Mouse (Mus musculus): Measurements from ENCODE around the gene Ttc30a2.

The Ttc30a2 gene

GRCm38 (mm10) chr2:75977752-75978368 is at the start of gene Ttc30a2:
TSS of gene Ttc30a2 (minus strand) at chr2:75978170.
- DNase-seq (ENCODE audit: low spot score in 2 of 2): peak; percentile 59 to 61

GRCm38 (mm10) chr2:76016890-76017289 is 38.9 kb upstream of the Ttc30a2 start:
- no peak for DNase-seq (ENCODE audit: low spot score in 2 of 2)

DNA sequence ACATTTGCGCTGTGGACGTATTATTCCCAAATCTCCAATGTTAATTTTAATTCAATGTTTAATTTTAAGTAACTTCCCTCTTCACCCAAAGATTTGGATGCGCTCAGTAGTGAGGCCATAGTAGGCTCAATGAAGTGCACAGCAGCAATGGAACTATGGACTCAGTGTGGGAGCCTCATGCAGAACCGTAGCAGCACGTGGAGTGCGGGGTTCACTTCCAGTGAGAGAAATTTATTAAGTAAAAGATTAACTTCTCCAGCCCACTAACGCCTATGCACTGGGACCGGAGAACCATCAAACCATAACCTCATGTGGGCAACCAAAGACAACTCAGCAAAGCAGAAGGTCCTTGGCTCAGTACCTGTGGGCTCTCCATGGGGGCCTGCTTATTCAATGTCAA is 38.2 kb upstream of the Ttc30a2 start:
- no peak for DNase-seq (ENCODE audit: low spot score in 2 of 2)

GRCm38 (mm10) chr2:76015460-76015859 is 37.5 kb upstream of the Ttc30a2 start:
- DNase-seq (ENCODE audit: low spot score in 2 of 2): no peak

DNA sequence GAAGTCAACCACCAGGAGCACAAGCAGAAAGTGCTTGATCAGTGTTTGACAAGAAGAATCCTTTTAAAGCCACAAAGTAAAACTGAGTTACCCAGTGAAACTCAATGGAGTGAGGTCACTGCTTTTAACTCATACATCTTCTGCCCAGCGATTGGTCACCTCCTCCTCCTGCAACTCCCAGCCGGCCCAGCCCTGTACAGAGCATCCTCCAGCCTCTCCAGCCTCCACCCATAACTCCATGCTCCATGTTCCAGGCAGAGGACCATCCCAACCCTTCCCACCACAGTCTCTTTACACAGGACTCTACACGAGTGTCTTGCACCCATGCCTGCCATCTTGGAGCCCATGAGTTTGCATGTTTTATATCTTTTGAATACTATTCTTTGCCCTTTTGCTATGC is 36.7 kb upstream of the Ttc30a2 start:
- DNase-seq (ENCODE audit: low spot score in 2 of 2): no peak

DNA sequence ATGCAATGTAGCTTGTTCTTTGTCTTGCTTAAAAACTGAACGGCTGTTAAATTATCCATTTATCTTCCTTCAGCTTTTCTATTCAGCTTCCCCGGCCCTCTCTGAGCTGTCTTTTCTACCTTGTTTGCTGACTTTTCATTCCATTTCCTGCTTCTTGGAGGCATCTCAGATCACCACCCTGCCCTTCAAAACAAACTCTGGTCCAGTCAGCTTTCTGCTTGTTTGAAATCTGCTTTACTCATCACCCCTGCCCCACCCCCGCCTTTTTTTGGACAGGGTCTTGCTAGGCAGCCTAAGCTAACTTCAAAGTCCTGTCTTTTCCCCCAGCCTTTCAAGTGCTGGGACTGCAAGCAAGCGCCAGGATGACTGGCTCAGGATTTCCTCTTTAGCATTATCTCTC is 28.2 kb upstream of the Ttc30a2 start:
- DNase-seq (ENCODE audit: low spot score in 2 of 2): no peak

DNA sequence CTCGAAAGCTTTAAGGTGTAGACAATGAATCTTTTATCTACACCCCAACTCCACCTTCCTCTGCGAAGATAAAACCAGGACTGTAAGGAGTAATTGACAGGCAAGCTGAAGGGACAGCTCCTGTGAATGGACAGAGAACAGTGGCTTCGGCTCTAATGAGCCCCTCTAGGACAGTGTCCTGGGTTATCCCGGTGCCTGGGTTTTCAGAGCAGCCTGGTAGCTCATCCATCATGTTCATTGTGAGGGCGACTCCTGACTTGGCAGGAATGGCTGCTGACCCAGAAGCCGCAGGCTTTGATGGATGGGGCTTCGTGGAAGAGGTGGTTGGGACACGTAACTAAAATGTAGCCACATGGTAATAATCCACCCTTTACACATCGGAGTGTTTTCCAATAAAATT is 24.9 kb upstream of the Ttc30a2 start:
- DNase-seq (ENCODE audit: low spot score in 2 of 2): no peak

DNA sequence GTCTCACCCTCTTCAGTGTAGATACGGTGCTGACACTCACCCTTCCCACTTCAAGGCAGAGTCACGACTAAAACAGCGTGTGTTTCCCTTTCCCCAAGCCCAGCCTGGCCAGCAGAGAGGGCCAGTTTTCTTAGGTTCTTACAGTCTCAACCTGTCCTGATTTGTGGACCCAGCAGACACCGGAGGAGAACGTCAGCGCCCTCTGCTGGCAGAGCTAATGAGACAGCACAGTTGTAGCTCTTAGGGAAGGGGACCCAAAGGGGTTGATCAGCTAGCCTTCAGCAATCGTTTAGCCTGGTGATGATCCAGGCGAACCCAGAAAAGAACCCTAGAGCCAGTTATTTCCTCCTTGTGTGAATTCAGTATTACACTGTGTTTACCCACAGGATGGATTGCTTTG is 23.4 kb upstream of the Ttc30a2 start:
- DNase-seq (ENCODE audit: low spot score in 2 of 2): peak in 1 of 2 experiments; percentile 17

DNA sequence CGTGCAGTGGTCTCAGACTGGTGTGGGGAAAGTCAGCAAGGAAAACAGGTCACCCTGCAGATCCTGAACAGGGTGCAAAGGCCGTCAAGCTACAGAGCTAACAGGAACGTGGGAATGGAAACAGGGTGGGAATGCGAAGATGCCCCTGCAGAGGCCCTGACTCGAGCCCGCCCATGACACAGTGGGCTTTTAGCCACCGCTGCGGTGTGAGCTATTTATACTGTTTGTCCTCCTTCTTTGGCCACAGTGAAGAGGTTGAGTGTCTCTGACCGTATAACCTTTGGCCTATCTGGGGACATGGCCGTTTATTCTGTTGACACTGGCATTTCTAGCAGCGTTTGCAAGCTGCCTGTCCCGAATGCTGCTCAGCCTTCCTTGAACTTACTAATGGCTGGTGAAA is 21.7 kb upstream of the Ttc30a2 start:
- DNase-seq (ENCODE audit: low spot score in 2 of 2): peak in 1 of 2 experiments; percentile 9

GRCm38 (mm10) chr2:75998692-75999091 is 20.7 kb upstream of the Ttc30a2 start:
- no peak for DNase-seq (ENCODE audit: low spot score in 2 of 2)

- no peak for DNase-seq (ENCODE audit: low spot score in 2 of 2)
These were observed 19.8 kb upstream of the Ttc30a2 start for GRCm38 (mm10) chr2:75997726-75998125.

DNA sequence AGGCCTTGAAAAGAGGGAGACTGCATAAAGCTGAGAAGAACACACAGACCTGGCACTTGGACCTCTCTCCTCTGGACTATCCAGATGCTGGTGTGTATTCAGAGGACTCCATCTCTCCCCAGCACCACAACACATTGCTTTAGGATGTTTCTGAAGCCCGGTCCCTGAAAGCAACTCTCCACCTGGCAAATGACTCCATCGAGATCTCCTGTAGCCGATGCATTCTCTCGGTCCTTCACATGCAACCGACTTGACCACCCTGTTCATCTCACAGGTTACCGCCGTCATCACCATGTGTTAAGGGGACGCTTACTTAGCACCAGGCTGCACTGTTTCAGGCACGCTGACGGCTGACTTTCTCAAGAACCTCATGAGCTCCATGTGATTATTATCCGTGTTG is 16.9 kb upstream of the Ttc30a2 start:
- no peak for DNase-seq (ENCODE audit: low spot score in 2 of 2)

DNA sequence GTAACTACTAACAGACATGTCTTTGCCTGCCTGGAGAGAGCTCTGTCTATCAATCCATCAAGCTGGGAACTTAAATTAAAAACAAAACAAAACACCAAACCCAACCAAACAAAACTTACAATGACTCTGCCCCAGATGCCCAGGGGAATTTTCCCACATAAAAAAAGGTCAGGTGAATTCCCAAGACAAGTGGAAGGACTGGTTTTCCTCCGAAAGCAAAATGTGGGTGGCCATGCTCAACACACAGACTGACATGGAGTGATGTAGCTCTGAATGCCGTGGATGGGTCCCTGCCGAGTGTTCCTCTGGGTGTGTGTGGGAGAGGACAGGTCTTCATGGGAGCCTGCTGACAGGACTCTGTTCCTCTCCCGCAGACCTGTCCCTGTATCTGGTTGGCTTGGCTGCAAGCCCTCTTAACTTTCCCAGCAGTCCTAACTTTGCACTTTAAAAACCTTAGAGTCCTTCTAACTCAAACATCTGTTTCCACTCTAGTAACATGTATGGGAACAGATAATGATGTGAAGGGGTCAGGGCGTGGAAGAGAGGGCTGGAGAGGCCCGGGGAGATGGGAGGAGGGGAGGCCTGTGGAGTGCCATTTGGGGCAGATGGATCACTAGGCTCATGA is 13.7 kb upstream of the Ttc30a2 start:
- no peak for DNase-seq (ENCODE audit: low spot score in 2 of 2)

GRCm38 (mm10) chr2:75990885-75991539 is 13.0 kb upstream of the Ttc30a2 start:
- peak; percentile 44 to 54 for DNase-seq (ENCODE audit: low spot score in 2 of 2)

DNA sequence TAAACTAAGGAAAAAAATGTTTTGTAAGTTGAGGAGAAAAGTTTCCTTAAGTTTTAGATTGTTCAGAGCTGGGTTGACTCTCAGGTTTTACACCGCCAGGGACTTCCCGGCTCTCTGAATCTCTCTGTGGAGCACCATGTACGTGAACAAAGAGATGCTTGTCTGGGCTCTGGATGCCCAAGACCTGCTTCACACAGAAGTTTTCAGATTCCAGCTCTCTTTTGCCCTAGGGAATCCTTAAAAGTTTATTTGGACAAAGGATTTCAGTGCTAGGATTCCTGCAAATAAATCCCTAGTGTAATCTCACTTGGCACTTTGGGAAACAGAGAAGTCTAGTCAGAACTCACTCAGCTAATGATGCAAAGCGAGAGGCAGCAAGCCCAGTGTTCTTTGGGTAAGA is 11.7 kb upstream of the Ttc30a2 start:
- DNase-seq (ENCODE audit: low spot score in 2 of 2): no peak

DNA sequence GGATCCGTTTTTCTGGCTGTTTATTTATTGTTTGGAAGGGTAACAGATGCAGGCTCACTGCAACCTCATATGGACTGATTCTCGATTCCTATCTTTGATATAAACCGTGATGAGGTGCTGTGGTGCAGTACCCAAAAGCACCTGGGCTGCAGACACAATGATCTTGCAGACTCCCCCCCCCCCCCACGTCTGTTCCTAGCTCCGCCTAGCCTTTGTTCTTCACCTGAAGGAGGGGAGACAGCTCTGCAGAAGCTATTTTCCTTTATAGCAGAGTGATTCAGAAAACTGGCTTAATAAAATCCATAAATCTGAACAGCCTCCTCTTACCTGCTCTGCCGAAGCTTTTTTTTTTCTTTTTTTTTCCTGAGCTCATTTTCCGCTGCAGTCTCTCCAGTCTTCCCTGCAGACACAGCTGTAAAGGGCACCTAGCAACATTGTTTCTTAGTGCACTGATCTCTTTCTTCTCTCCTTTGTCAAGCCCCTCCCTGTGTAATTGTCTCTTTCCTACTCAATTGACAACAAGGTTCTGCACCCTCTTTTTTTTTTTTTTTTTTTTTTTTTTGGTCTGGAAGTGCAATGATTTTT is 10.9 kb upstream of the Ttc30a2 start:
- no peak for DNase-seq (ENCODE audit: low spot score in 2 of 2)

DNA sequence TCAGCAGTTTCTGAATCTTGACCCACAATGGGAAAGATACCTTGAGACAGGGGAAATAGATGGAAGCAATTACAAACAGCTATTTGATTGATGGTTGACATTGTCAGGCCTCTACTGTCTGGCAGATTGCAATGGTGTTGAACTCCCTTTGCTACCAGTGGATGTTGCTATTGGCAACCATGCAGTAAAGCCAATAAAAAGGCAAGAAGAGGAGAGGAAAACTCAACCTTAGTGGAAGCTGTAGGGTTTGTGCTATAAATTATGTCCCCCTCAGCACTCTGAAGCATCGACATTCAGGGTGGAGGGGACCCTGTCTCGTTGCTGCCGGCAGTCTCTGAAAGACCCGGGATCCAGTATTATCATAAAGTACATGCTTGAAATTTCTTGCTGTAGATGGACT is 10.4 kb upstream of the Ttc30a2 start:
- DNase-seq (ENCODE audit: low spot score in 2 of 2): no peak

DNA sequence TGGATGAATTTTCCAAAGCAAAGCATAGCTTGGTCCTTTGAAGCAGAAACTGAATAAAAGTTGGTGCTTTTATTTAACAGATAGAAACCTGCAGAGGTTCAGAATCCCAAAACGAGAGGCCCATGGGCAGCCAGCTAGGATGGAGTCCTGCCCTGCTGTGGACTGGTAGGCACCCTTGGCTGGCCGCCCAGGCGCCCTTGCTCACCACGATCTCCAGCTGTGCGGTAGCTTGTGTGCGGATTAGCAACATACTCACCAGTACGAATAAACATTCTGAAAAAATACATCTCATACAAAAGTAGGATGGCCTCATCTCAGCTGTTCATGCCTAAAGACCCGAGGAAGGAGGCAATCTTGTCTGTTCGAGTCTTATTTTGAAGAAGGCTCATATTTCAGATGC is 9.8 kb upstream of the Ttc30a2 start:
- no peak for DNase-seq (ENCODE audit: low spot score in 2 of 2)

- peak; percentile 27 to 44 for DNase-seq (ENCODE audit: low spot score in 2 of 2)
These were observed 7.2 kb upstream of the Ttc30a2 start for GRCm38 (mm10) chr2:75985124-75985523.

DNA sequence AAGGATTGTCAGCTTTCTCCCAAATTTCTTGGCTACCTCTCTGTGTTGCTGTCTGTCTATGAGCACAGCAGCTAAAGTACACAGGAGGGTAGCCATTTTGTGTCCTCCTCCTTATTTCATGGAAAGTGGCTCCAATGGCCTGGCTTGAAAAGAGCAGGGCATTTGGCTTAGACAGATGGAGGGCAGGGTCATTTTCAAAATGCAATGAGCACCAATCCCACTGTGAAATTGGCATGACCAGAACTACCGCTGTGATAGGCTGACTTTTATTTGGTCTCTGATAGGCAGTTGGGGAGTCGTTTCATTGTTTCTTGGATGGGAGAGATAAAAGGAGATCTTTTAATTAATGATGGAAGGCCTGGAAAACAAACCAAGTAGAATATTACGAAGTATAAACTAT is 5.9 kb upstream of the Ttc30a2 start:
- DNase-seq (ENCODE audit: low spot score in 2 of 2): no peak

GRCm38 (mm10) chr2:75983091-75983490 is 5.1 kb upstream of the Ttc30a2 start:
- DNase-seq (ENCODE audit: low spot score in 2 of 2): no peak

- no peak for DNase-seq (ENCODE audit: low spot score in 2 of 2)
These were observed 4.7 kb upstream of the Ttc30a2 start for GRCm38 (mm10) chr2:75982626-75983025.
